Mouse (Mus musculus): ENCODE measurements at regions not wholly inside any gene's neighbourhood (a gene's known extent, or its start where the extent isn't known, plus 50 kb on each side); places are given as distances from the start of the nearest gene placed in this dataset.

- Histone ChIP-seq H3K4me3 (replicated peaks; ENCODE audit: low read length) (no peak overlapping the region), H3K36me3 (ENCODE audit: insufficient read depth, low read length) (no peaks in the 10 kb centered on the region), H3K4me1 (replicated peaks; ENCODE audit: low read depth, low read length) (no peaks in the 10 kb centered on the region), H3K27me3 (ENCODE audit: insufficient read depth, low read length) (no peaks in the 10 kb centered on the region), H3K9me3 (ENCODE audit: low read length) (no peaks in the 10 kb centered on the region)
- TF ChIP-seq POU5F1 (IDR thresholded peaks at IDR 0.05; ENCODE audit: borderline replicate concordance, low read length) (no peak), CTCF (conservative IDR thresholded peaks at IDR 0.05; ENCODE audit: low read length) (no peak), NANOG (IDR thresholded peaks at IDR 0.05; ENCODE audit: borderline replicate concordance, low read length) (no peak)
Measured at GRCm38 (mm10) chr4:95127970-95128369, 75.9 kb upstream of the Jun start.

- no peaks in the 10 kb centered on the region for H3K36me3 ChIP-seq (ENCODE audit: insufficient read depth, low read length)
- H3K9me3 ChIP-seq (ENCODE audit: low read length): peaks cover 48% of the 10 kb centered on the region
- H3K27me3 ChIP-seq (ENCODE audit: insufficient read depth, low read length): no peaks in the 10 kb centered on the region
- H3K4me1 ChIP-seq (replicated peaks; ENCODE audit: low read depth, low read length): no peaks in the 10 kb centered on the region
- TF ChIP-seq NANOG (IDR thresholded peaks at IDR 0.05; ENCODE audit: borderline replicate concordance, low read length) (no peak), POU5F1 (IDR thresholded peaks at IDR 0.05; ENCODE audit: borderline replicate concordance, low read length) (no peak), CTCF (conservative IDR thresholded peaks at IDR 0.05; ENCODE audit: low read length) (no peak)
- H3K4me3 ChIP-seq (replicated peaks; ENCODE audit: low read length): no peak overlapping the region
Measured at GRCm38 (mm10) chr4:95133815-95134214, 81.8 kb upstream of the Jun start.

GRCm38 (mm10) chr4:95134611-95135010, 82.6 kb upstream of the Jun start:
- no peaks in the 10 kb centered on the region for H3K27me3 ChIP-seq (ENCODE audit: insufficient read depth, low read length)
- H3K4me3 ChIP-seq (replicated peaks; ENCODE audit: low read length): no peak overlapping the region
- no peaks in the 10 kb centered on the region for H3K36me3 ChIP-seq (ENCODE audit: insufficient read depth, low read length)
- TF ChIP-seq CTCF (conservative IDR thresholded peaks at IDR 0.05; ENCODE audit: low read length): no peak
- TF ChIP-seq NANOG (IDR thresholded peaks at IDR 0.05; ENCODE audit: borderline replicate concordance, low read length): no peak
- no peak for TF ChIP-seq POU5F1 (IDR thresholded peaks at IDR 0.05; ENCODE audit: borderline replicate concordance, low read length)
- H3K4me1 ChIP-seq (replicated peaks; ENCODE audit: low read depth, low read length): no peaks in the 10 kb centered on the region
- H3K9me3 ChIP-seq (ENCODE audit: low read length): peaks cover 48% of the 10 kb centered on the region

- H3K36me3 ChIP-seq (ENCODE audit: insufficient read depth, low read length): no peaks in the 10 kb centered on the region
- H3K9me3 ChIP-seq (ENCODE audit: low read length): peaks cover 48% of the 10 kb centered on the region
- H3K27me3 ChIP-seq (ENCODE audit: insufficient read depth, low read length): no peaks in the 10 kb centered on the region
- no peak for TF ChIP-seq NANOG (IDR thresholded peaks at IDR 0.05; ENCODE audit: borderline replicate concordance, low read length)
- TF ChIP-seq CTCF (conservative IDR thresholded peaks at IDR 0.05; ENCODE audit: low read length): no peak
- TF ChIP-seq POU5F1 (IDR thresholded peaks at IDR 0.05; ENCODE audit: borderline replicate concordance, low read length): no peak
- no peak overlapping the region for H3K4me3 ChIP-seq (replicated peaks; ENCODE audit: low read length)
- no peaks in the 10 kb centered on the region for H3K4me1 ChIP-seq (replicated peaks; ENCODE audit: low read depth, low read length)
Measured at GRCm38 (mm10) chr4:95137413-95138143, 85.6 kb upstream of the Jun start.

DNA sequence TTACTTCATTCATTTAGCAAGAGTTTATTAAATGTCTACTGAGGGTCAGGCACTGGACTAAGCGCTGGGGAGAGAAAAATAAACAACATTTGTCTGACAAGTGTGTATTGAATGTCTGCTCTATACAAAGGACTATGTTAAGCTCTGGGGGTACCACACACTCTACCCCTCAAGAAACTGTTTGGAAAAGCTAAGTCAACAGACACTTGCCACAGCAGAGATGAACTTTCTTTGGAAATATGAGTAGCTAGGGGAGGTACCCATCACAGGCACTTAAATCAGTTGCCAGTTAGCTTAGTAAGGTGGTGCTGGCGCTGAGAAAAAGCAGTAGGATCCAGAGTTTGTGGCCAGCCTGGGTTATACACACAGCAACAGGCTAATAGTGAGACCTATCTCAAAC, 86.7 kb upstream of the Jun start:
- Histone ChIP-seq H3K4me1 (replicated peaks; ENCODE audit: low read depth, low read length) (no peaks in the 10 kb centered on the region), H3K36me3 (ENCODE audit: insufficient read depth, low read length) (no peaks in the 10 kb centered on the region), H3K9me3 (ENCODE audit: low read length) (peaks cover 44% of the 10 kb centered on the region), H3K4me3 (replicated peaks; ENCODE audit: low read length) (no peak overlapping the region), H3K27me3 (ENCODE audit: insufficient read depth, low read length) (no peaks in the 10 kb centered on the region)
- TF ChIP-seq CTCF (conservative IDR thresholded peaks at IDR 0.05; ENCODE audit: low read length) (no peak), NANOG (IDR thresholded peaks at IDR 0.05; ENCODE audit: borderline replicate concordance, low read length) (no peak), POU5F1 (IDR thresholded peaks at IDR 0.05; ENCODE audit: borderline replicate concordance, low read length) (no peak)

DNA sequence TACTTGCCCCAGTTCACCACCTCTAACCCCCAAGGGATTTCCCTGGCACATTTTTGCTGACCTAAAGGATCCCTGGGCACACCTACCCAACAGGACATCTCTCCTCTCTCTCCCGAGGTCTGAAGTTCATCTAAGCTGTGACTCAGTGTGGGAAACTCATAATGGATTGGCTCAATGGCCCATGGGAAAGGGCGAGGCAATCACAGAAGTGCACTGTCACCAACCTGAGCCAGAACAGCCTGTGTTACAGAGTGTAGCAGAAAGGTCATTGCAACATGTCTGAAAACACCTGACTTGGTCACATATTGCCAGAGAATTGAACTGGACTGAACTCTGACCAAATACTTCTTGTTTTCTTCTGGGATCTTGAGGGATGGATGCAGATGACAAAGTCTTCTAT, 89.2 kb upstream of the Jun start:
- H3K27me3 ChIP-seq (ENCODE audit: insufficient read depth, low read length): no peaks in the 10 kb centered on the region
- no peak for TF ChIP-seq POU5F1 (IDR thresholded peaks at IDR 0.05; ENCODE audit: borderline replicate concordance, low read length)
- TF ChIP-seq CTCF (conservative IDR thresholded peaks at IDR 0.05; ENCODE audit: low read length): no peak
- TF ChIP-seq NANOG (IDR thresholded peaks at IDR 0.05; ENCODE audit: borderline replicate concordance, low read length): no peak
- no peaks in the 10 kb centered on the region for H3K4me1 ChIP-seq (replicated peaks; ENCODE audit: low read depth, low read length)
- no peak overlapping the region for H3K4me3 ChIP-seq (replicated peaks; ENCODE audit: low read length)
- peaks cover 18% of the 10 kb centered on the region for H3K9me3 ChIP-seq (ENCODE audit: low read length)
- H3K36me3 ChIP-seq (ENCODE audit: insufficient read depth, low read length): no peaks in the 10 kb centered on the region

DNA sequence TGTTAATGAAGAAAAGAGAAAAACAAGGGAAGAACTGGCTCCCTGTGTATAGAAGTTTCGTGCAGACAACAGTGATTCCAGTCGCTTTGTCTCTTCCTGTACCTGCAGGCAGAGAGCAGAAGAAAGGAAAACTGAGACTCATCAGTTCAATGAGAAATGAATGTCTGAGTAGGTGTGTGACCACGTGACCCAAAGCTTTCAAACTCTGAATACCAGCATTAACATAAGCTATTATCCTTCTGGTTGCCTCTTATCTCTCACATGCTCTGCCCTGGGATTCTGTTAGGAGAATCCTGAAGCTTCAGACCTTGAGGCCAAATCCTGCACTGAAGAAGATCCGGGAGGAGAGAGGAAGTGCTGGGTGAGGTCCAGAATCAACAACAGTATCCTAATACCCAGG, 91.1 kb upstream of the Jun start:
- Histone ChIP-seq H3K4me1 (replicated peaks; ENCODE audit: low read depth, low read length) (no peaks in the 10 kb centered on the region), H3K36me3 (ENCODE audit: insufficient read depth, low read length) (no peaks in the 10 kb centered on the region), H3K27me3 (ENCODE audit: insufficient read depth, low read length) (no peaks in the 10 kb centered on the region), H3K9me3 (ENCODE audit: low read length) (no peaks in the 10 kb centered on the region), H3K4me3 (replicated peaks; ENCODE audit: low read length) (no peak overlapping the region)
- no peak for TF ChIP-seq POU5F1 (IDR thresholded peaks at IDR 0.05; ENCODE audit: borderline replicate concordance, low read length)
- no peak for TF ChIP-seq CTCF (conservative IDR thresholded peaks at IDR 0.05; ENCODE audit: low read length)
- TF ChIP-seq NANOG (IDR thresholded peaks at IDR 0.05; ENCODE audit: borderline replicate concordance, low read length): no peak; the same call in 1 of the 2 replicates

GRCm38 (mm10) chr4:95143668-95144067, 91.6 kb upstream of the Jun start:
- TF ChIP-seq POU5F1 (IDR thresholded peaks at IDR 0.05; ENCODE audit: borderline replicate concordance, low read length) (no peak), CTCF (conservative IDR thresholded peaks at IDR 0.05; ENCODE audit: low read length) (no peak), NANOG (IDR thresholded peaks at IDR 0.05; ENCODE audit: borderline replicate concordance, low read length) (no peak)

DNA sequence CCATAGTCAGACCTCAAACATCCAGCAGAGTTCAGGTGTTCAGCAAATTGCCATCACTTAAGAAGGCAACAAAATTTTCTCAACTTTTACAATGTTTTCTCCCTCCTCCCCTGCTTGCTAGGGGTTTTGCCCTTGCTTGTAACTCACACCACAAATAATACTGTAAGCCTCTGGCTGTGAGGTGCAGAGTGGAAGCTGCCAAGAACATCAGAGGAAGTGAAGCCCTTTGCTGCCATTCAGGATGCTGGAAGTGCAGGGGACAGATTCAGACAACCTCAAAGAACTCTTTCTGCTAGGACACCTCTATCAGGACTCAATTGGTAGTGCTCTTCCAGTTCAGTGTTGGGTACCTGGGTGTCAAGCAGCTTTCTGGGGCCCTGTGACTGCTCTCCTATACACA, 92.4 kb upstream of the Jun start:
- no peak overlapping the region for H3K4me3 ChIP-seq (replicated peaks; ENCODE audit: low read length)
- no peak for TF ChIP-seq CTCF (conservative IDR thresholded peaks at IDR 0.05; ENCODE audit: low read length)
- no peaks in the 10 kb centered on the region for H3K36me3 ChIP-seq (ENCODE audit: insufficient read depth, low read length)
- H3K27me3 ChIP-seq (ENCODE audit: insufficient read depth, low read length): no peaks in the 10 kb centered on the region
- no peaks in the 10 kb centered on the region for H3K4me1 ChIP-seq (replicated peaks; ENCODE audit: low read depth, low read length)
- H3K9me3 ChIP-seq (ENCODE audit: low read length): no peaks in the 10 kb centered on the region

More at GRCm38 (mm10) chr4:95143668-95144067, 91.6 kb upstream of the Jun start:
- H3K36me3 ChIP-seq (ENCODE audit: insufficient read depth, low read length): no peaks in the 10 kb centered on the region
- H3K9me3 ChIP-seq (ENCODE audit: low read length): no peaks in the 10 kb centered on the region
- no peaks in the 10 kb centered on the region for H3K27me3 ChIP-seq (ENCODE audit: insufficient read depth, low read length)
- H3K4me1 ChIP-seq (replicated peaks; ENCODE audit: low read depth, low read length): no peaks in the 10 kb centered on the region
- H3K4me3 ChIP-seq (replicated peaks; ENCODE audit: low read length): no peak overlapping the region

All from E14TG2a.4 (cell line).